Mouse (Mus musculus): ENCODE results near the gene Adgrg5. TPM values are rescaled to one million over a fixed set of nuclear protein-coding genes. Genes with fewer than 3 reads are reported as not detected.

The Adgrg5 gene
- polyA plus RNA-seq, 1 experiment from 2014 or later = not detected

GRCm38 (mm10) chr8:94916311-94916959, 7.1 kb upstream of the Adgrg5 start:
- TF ChIP-seq CTCF (IDR thresholded peaks at IDR 0.05) = no peak
- ChIA-PET POLR2A (interaction anchor here (0.6 to 1.3 kb wide), 5 partner anchors 31 to 219 kb away, joined by 3 to 7 read pairs (median 3); no protein-coding TSS in a partner anchor), CTCF (interaction anchor here (0.8 to 1.5 kb wide), 6 partner anchors 9 to 78 kb away, joined by 3 to 6 read pairs (median 3); no protein-coding TSS in a partner anchor)
- no peaks in the 10 kb centered on the region for H3K27me3 ChIP-seq
- in situ Hi-C loops (cut with MboI; ENCODE audit: low pct_unique_long_range_greater_than_20kb) = no loop called here
- no peak for DNase-seq (ENCODE audit: low read depth, low spot score)
- ATAC-seq = no peak

- H3K27me3 ChIP-seq = no peaks in the 10 kb centered on the region
- CTCF ChIA-PET = interaction anchor here (0.8 to 1.5 kb wide), 5 partner anchors 9 to 78 kb away, joined by 3 to 6 read pairs (median 3); no protein-coding TSS in a partner anchor
- no peak for TF ChIP-seq CTCF (IDR thresholded peaks at IDR 0.05)
- ATAC-seq (no peak), DNase-seq (ENCODE audit: low read depth, low spot score) (no peak)
- POLR2A ChIA-PET = interaction anchor here (1.0 to 1.2 kb wide), 2 partner anchors 66 to 220 kb away, joined by 3 read pairs; no protein-coding TSS in a partner anchor
- in situ Hi-C loops (cut with MboI; ENCODE audit: low pct_unique_long_range_greater_than_20kb) = no loop called here
Measured at GRCm38 (mm10) chr8:94916960-94917324, 6.6 kb upstream of the Adgrg5 start.

- ATAC-seq (peak; percentile 95), DNase-seq (ENCODE audit: low read depth, low spot score) (peak; percentile 71)
- H3K27me3 ChIP-seq = no peaks in the 10 kb centered on the region
- CTCF ChIA-PET = interaction anchor here (0.8 to 1.5 kb wide), 5 partner anchors 10 to 79 kb away, joined by 3 to 6 read pairs (median 3); no protein-coding TSS in a partner anchor
- POLR2A ChIA-PET = interaction anchor here (1.2 kb wide), 1 partner anchor 65 kb away, joined by 3 read pairs; no protein-coding TSS in a partner anchor
- in situ Hi-C loops (cut with MboI; ENCODE audit: low pct_unique_long_range_greater_than_20kb) = no loop called here
- no peak for TF ChIP-seq CTCF (IDR thresholded peaks at IDR 0.05)
Measured at GRCm38 (mm10) chr8:94917352-94917751, 6.1 kb upstream of the Adgrg5 start.

GRCm38 (mm10) chr8:94917851-94918495, 5.5 kb upstream of the Adgrg5 start, which contains the start of gene Ccdc102a:
TSS of gene Ccdc102a (minus strand) at chr8:94918098.
- ATAC-seq (peak; percentile 52), DNase-seq (ENCODE audit: low read depth, low spot score) (no peak)
- no peaks in the 10 kb centered on the region for H3K27me3 ChIP-seq
- no peak for TF ChIP-seq CTCF (IDR thresholded peaks at IDR 0.05)
- ChIA-PET POLR2A (interaction anchor here (0.9 to 1.2 kb wide), 2 partner anchors 14 to 65 kb away, joined by 3 read pairs; no protein-coding TSS in a partner anchor), CTCF (interaction anchor here (1.5 kb wide), 2 partner anchors 37 to 43 kb away, joined by 6 read pairs; no protein-coding TSS in a partner anchor)
- in situ Hi-C loops (cut with MboI; ENCODE audit: low pct_unique_long_range_greater_than_20kb) = no loop called here

- in situ Hi-C loops (cut with MboI; ENCODE audit: low pct_unique_long_range_greater_than_20kb) = no loop called here
- no peak for TF ChIP-seq CTCF (IDR thresholded peaks at IDR 0.05)
- ChIA-PET POLR2A (no interaction called here), CTCF (no interaction called here)
- no peaks in the 10 kb centered on the region for H3K27me3 ChIP-seq
- ATAC-seq (no peak), DNase-seq (ENCODE audit: low read depth, low spot score) (no peak)
Measured at GRCm38 (mm10) chr8:94919256-94919655, 4.2 kb upstream of the Adgrg5 start.

- in situ Hi-C loops (cut with MboI; ENCODE audit: low pct_unique_long_range_greater_than_20kb) = no loop called here
- ATAC-seq (no peak), DNase-seq (ENCODE audit: low read depth, low spot score) (no peak)
- no peaks in the 10 kb centered on the region for H3K27me3 ChIP-seq
- ChIA-PET CTCF (interaction anchor here (0.8 kb wide), 1 partner anchor 28 kb away, joined by 3 read pairs; no protein-coding TSS in a partner anchor), POLR2A (no interaction called here)
- no peak for TF ChIP-seq CTCF (IDR thresholded peaks at IDR 0.05)
Measured at GRCm38 (mm10) chr8:94922176-94922575, 1.3 kb upstream of the Adgrg5 start.

GRCm38 (mm10) chr8:94922602-94923001, 892 bp upstream of the Adgrg5 start:
- no peaks in the 10 kb centered on the region for H3K27me3 ChIP-seq
- TF ChIP-seq CTCF (IDR thresholded peaks at IDR 0.05) = no peak
- DNase-seq (ENCODE audit: low read depth, low spot score) (no peak), ATAC-seq (no peak)
- ChIA-PET POLR2A (interaction anchor here (0.6 kb wide), 1 partner anchor 152 kb away, joined by 3 read pairs; no protein-coding TSS in a partner anchor), CTCF (interaction anchor here (0.8 to 1.1 kb wide), 2 partner anchors 14 to 28 kb away, joined by 3 read pairs; no protein-coding TSS in a partner anchor)
- in situ Hi-C loops (cut with MboI; ENCODE audit: low pct_unique_long_range_greater_than_20kb) = no loop called here

GRCm38 (mm10) chr8:94928227-94928626, 4.7 kb downstream of the Adgrg5 start:
- in situ Hi-C loops (cut with MboI; ENCODE audit: low pct_unique_long_range_greater_than_20kb) = no loop called here
- ATAC-seq (no peak), DNase-seq (ENCODE audit: low read depth, low spot score) (no peak)
- H3K27me3 ChIP-seq = peaks cover under 1% of the 10 kb centered on the region
- ChIA-PET POLR2A (no interaction called here), CTCF (no interaction called here)
- no peak for TF ChIP-seq CTCF (IDR thresholded peaks at IDR 0.05)

- peaks cover 28% of the 10 kb centered on the region for H3K27me3 ChIP-seq
- CTCF ChIA-PET = no interaction called here
- ATAC-seq (no peak), DNase-seq (ENCODE audit: low read depth, low spot score) (no peak)
- POLR2A ChIA-PET = no interaction called here
- TF ChIP-seq CTCF (IDR thresholded peaks at IDR 0.05) = no peak
- in situ Hi-C loops (cut with MboI; ENCODE audit: low pct_unique_long_range_greater_than_20kb) = no loop called here
Measured at GRCm38 (mm10) chr8:94933918-94934317, 10.4 kb downstream of the Adgrg5 start.

GRCm38 (mm10) chr8:94935172-94935571, 11.7 kb downstream of the Adgrg5 start:
- POLR2A ChIA-PET = no interaction called here
- CTCF ChIA-PET = no interaction called here
- peaks cover 32% of the 10 kb centered on the region for H3K27me3 ChIP-seq
- DNase-seq (ENCODE audit: low read depth, low spot score) = no peak
- in situ Hi-C loops (cut with MboI; ENCODE audit: low pct_unique_long_range_greater_than_20kb) = no loop called here
- no peak for TF ChIP-seq CTCF (IDR thresholded peaks at IDR 0.05)
- no peak for ATAC-seq
